Mouse (Mus musculus) left cerebral cortex, postnatal 25 days (tissue): Measurements from ENCODE around the gene Ppp1r3e. TPM values are rescaled to one million over a fixed set of nuclear protein-coding genes. Genes with fewer than 3 reads are reported as not detected.
A peak's percentile ranks its signal among the peaks of the same experiment; 100 is the strongest.

ENCODE experiments used
- DNase-seq, 2 experiments: peaks; one replicate each; pipeline ENCODE4 v3.0.0; 2022; ENCODE audit warnings: low spot score in 2 of 2, mixed read lengths in 1 of 2
- intact Hi-C: fragments of 180-260 bp; cut with DNase I; formaldehyde crosslinking; loops from one replicate; pipeline ENCODE4 v1.15.1; 2025
- total RNA-seq, 2 experiments: library from RNA; stranded (reverse); gene quantifications; 2 replicates each; pipeline ENCODE4 v1.2.3; 2021

Ppp1r3e gene
- total RNA-seq, 2 experiments from 2014 or later, result 13.5 to 16.4 TPM

GRCm38 (mm10) chr14:54884022-54884712, 6.8 kb upstream of the Ppp1r3e start:
- intact Hi-C loops, result no loop called here
- no peak for DNase-seq

DNA sequence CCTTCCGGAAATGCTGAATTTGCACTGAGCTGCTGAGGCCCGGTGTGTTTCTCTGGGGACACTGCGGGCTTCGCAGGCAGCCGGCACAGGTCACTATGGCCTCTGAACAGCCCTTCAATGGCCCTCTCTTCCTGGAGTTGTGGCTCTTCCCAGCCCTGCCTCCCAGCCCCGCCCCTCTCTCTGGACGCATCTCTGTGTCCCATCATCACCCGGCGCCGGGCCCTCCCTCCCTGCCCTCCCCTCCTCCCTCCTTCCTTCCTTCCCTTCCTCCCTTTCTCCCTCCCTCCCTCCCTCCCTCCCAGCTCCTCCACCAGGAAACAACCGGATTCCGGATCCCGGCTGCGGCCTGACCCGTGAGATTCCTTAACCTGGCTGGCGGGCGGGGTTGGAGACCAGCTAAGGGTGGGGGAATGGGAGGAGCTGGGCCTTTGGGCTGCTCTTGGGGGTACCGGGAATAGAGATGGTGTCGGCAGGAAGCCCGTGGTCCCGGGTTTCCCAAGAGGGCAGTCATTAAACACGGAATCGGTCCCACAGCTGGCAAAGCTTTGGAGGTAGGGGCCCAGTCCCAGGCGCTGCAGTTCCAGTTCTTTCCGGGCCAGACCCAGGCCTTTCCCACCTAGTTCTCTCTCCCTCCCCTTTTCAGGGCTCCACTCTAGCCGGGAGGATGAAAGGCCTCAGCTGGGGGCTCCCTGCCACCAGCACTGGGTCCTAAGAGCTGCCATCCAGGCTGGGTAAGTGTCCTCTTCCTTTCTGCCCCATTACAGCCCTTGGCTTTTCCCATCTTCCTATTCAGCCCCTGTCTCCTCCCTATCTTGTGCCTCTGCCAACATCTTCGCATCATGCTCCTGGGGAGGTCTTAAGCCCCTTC, 6.0 kb upstream of the Ppp1r3e start, which contains the start of the genes Bcl2l2 and Gm20521:
Bcl2l2 (plus strand) TSS at position 224 of the 868 bp plus-strand sequence.
Gm20521 (plus strand) TSS at position 288 of the 868 bp plus-strand sequence.
- DNase-seq, result peak; percentile 74 to 80
- intact Hi-C loops, result no loop called here

GRCm38 (mm10) chr14:54876539-54877047, 757 bp downstream of the Ppp1r3e start:
- intact Hi-C loops, result loop anchor here (1.0 kb wide), 1 partner anchor 12 kb away; no protein-coding TSS in a partner anchor
- peak; percentile 94 to 95 for DNase-seq

DNA sequence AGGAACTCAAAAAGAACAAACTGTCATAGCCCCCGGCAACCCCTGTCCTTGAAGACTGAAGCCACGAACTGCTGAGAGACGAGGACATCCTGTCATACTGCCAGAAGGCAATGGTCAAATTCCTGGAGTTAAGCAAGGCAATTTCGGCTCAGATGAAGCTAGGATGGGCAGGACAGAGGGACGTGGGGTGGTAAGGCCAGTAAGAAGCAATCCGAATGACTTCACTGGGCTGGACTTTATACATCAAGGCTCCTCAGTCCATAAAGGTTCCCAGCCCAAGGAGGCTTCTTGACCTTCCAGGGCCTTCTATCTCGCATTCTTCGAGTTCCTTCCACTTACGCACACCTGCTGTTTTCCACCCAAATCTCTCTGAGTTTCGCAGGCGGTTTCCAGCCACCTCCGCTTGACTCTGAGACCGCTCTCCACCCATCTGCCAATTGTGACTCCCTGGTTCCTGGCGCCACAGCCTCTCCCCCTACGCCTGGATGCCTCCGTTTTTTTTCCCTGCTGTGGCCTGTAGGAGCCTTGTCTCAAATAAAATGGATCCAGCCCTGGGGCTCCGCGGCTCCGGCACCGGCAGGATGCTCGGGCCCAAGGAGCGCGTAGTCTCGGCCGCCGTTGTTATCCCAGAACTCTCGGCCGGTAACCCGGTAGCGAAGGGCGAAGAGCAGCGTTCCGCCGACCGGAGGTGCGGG, 1.4 kb downstream of the Ppp1r3e start:
- DNase-seq, result peak in 1 of 2 experiments; percentile 74
- intact Hi-C loops, result loop anchor here (1.0 kb wide), 1 partner anchor 12 kb away; no protein-coding TSS in a partner anchor

DNA sequence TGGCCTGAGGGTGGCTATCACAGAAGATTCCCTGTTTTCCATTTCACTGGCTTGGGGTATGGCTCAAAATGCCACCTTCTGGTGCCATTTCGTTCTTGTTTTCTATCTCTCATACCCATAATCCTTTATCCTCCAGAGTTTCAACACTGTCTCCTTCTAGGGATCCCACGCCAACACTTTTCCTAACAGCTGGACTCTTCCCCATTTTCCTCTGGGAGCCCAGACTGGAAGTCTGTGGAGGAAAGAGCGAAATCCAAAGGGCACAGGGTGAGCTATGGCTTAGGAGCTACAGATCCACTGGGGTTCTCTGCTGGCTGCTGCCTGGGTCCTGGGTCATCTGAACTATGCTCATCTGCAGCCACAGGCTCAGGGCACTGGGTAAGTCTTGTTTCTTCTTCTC, 3.2 kb downstream of the Ppp1r3e start:
- DNase-seq, result no peak
- intact Hi-C loops, result no loop called here

DNA sequence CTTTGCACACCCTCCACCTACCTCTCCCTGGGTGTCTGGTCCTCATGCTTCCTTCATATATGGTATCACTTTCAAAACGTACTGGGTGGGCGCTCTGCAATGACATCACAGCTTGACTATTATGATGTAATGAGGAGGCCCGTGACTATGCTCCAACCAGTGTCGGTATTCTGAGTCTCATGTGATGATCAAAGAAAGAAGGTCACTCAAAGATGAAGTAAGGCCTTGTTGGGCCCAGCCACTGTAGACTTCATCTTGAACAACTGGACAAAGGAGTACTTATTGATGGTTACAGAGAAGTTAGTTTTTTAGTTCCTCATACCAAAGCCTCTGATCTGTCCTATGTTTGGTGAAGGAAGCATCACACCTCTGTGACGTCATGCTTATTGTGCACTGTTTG, 6.5 kb downstream of the Ppp1r3e start, which contains the start of gene Homez:
Homez (minus strand) TSS at position 101 of the 400 bp plus-strand sequence.
- DNase-seq, result no peak
- intact Hi-C loops, result no loop called here

- intact Hi-C loops, result no loop called here
- no peak for DNase-seq
These were observed 9.3 kb downstream of the Ppp1r3e start for GRCm38 (mm10) chr14:54868026-54868425.

GRCm38 (mm10) chr14:54866936-54867335, 10.4 kb downstream of the Ppp1r3e start:
- DNase-seq, result no peak

DNA sequence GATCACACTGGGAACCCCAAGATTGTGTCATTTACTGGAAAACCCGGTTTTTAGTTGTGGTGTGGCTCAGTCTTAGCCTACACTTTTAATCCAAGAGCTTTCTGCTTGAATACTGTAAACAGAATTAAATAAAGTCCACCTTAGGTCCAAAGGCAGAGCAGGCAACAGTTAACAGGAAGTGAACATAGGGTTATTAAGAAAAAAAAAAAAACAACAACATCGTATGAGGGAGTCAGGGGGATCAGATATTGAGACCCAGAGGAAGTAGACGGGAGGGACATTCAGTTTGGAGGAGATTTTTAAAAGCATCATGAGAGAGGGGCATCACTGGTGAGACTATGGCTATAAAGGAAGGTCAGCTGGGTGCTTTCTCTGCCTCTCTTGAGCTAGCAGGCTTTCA, 11.1 kb downstream of the Ppp1r3e start:
- DNase-seq, result no peak
- intact Hi-C loops, result no loop called here

More at GRCm38 (mm10) chr14:54866936-54867335, 10.4 kb downstream of the Ppp1r3e start:
- intact Hi-C loops, result no loop called here

GRCm38 (mm10) chr14:54865626-54866025, 11.7 kb downstream of the Ppp1r3e start:
- intact Hi-C loops, result no loop called here

GRCm38 (mm10) chr14:54864313-54865036, 12.9 kb downstream of the Ppp1r3e start:
- DNase-seq, result no peak
- intact Hi-C loops, result loop anchor here (1.0 to 5.0 kb wide), 2 partner anchors 12 to 152 kb away; partner anchors contain the start of gene Cebpe

More at GRCm38 (mm10) chr14:54865626-54866025, 11.7 kb downstream of the Ppp1r3e start:
- DNase-seq, result no peak

DNA sequence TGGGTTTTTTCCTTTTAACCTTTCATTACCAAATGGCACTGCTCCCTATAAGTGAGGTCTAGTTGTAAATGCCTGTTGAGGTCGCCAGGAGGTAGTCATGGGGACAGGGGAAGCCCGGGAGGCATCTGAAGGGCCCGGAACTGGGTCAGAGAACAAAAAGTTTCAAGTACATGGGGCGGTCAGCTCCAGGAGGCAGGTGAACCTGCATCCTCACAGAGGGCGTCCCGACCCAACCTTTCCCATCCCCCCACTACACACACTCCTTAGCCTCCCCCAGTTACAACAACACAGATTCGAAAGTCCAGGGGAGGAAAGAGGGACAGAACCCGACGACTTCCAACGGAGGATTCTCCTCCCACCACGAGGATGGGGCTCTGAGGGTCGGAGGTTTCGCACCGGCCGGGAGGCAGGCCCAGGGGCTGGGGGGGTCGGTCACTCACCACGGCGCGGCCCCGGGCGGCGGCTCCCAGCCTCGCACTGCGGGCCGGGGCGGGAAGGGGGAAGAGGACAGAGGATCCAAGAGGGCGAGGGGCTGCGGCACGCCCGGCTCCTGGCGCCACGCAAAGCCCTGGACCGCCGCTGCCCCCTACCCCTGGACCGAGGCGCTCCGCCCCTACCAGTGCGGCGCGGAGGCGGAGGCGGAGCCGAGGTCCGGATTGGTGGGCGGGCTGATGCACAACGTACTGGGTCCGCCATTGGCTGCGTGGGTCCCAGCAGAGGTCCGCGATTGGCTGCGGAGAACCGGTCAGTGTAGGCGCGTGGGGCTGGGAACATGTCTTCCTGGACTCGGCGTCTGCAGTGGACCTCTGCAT, 13.6 kb downstream of the Ppp1r3e start:
- intact Hi-C loops, result loop anchor here (1.0 to 5.0 kb wide), 2 partner anchors 13 to 151 kb away; partner anchors contain the start of gene Cebpe
- DNase-seq, result peak; percentile 94 to 96

- DNase-seq, result peak; percentile 60 to 72
- intact Hi-C loops, result loop anchor here (5.0 kb wide), 1 partner anchor 148 kb away; the partner anchor contains the start of gene Cebpe
These were observed 16.8 kb downstream of the Ppp1r3e start for GRCm38 (mm10) chr14:54860511-54860910.

DNA sequence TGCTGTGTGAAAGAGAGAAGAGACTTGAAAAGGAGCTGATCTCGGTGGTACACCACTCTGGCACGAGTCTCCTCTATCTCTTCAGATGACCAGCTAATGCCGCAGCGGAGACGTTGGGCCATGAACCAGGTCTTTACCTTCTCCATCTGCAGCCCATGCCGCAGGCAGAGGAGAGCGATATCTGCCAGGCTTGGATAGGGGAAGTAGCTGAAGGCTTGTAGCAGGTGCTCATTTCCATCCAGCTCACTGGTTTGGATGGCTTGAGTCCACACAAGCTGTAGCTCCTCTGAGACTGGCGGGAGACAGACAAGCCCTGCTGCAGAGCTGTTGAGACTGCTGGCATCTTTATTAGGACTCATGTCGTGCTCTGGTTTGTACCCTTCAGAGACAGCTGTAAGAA, 19.5 kb downstream of the Ppp1r3e start:
- intact Hi-C loops, result no loop called here
- no peak for DNase-seq

DNA sequence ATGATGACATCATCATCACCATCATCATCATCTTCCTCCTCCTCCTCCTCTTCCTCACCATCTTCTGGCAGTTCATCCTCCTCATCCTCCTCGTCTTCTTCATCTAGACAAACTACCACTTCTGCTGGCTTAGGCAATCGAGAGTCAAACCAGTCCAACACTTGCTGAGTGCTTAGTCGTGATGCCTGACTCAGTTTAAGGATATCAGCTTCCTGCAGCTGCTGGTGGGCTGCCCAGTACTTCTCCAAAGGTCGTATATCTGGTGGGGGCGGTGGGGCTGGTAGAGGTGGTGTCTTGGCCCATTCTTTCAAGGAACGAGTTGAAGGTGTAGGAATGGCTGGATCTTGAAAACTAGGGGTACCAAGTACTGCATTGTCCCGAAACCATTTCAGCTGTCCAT, 20.6 kb downstream of the Ppp1r3e start:
- DNase-seq, result no peak
- intact Hi-C loops, result no loop called here

- DNase-seq, result no peak
- intact Hi-C loops, result no loop called here
These were observed 21.6 kb downstream of the Ppp1r3e start for GRCm38 (mm10) chr14:54855726-54856125.

GRCm38 (mm10) chr14:54843461-54843860, 33.9 kb downstream of the Ppp1r3e start:
- DNase-seq, result peak; percentile 5 to 16
- intact Hi-C loops, result loop anchor here (2.0 kb wide), 1 partner anchor 171 kb away; the partner anchor contains the start of gene Ngdn

- no peak for DNase-seq
- intact Hi-C loops, result no loop called here
These were observed 53.6 kb downstream of the Ppp1r3e start for GRCm38 (mm10) chr14:54823716-54824115.
